Mouse (Mus musculus): ENCODE measurements around the gene Scarf1. TPM values are rescaled to one million over a fixed set of nuclear protein-coding genes. Genes with fewer than 3 reads are reported as not detected.

Gene Scarf1
- total and polyA plus RNA-seq, 3 experiments: 0.15 to 0.28 TPM; not detected in 1

GRCm38 (mm10) chr11:75538970-75539299 is 25.6 kb downstream of the Scarf1 start:
- TF ChIP-seq EP300 (IDR thresholded peaks at IDR 0.05; ENCODE audit: low read depth in 1 of 2, low read length in 2 of 2) (peak; percentile 29 to 53), GATA1 (IDR thresholded peaks at IDR 0.05; ENCODE audit: low read depth, low read length) (peak; percentile 72), MAX (IDR thresholded peaks at IDR 0.05; ENCODE audit: low read length) (peak; percentile 97), MEF2A (IDR thresholded peaks at IDR 0.05; ENCODE audit: extremely low read depth, insufficient replicate concordance, low read depth, low read length, poor library complexity, severe bottlenecking) (no peak), ZMIZ1 (IDR thresholded peaks at IDR 0.05; ENCODE audit: low read depth, low read length) (no peak; the same call in 1 of the 2 replicates), ETS1 (IDR thresholded peaks at IDR 0.05; ENCODE audit: low read depth, low read length) (peak; percentile 98), TAL1 (IDR thresholded peaks at IDR 0.05; ENCODE audit: low read length) (peak; percentile 58), POLR2A (IDR thresholded peaks at IDR 0.05; ENCODE audit: control insufficient read depth in 1 of 2, insufficient read depth in 1 of 2, low read depth in 1 of 2, low read length in 2 of 2, poor library complexity in 1 of 2) (peak in 1 of 2 experiments; percentile 30; a peak in 1 of 4 replicates), MYB (IDR thresholded peaks at IDR 0.05; ENCODE audit: low read depth, low read length) (no peak), MYC (IDR thresholded peaks at IDR 0.05; ENCODE audit: low read depth, low read length) (peak; percentile 97), E2F4 (IDR thresholded peaks at IDR 0.05; ENCODE audit: borderline replicate concordance, low read depth, low read length) (no peak), NRF1 (IDR thresholded peaks at IDR 0.05; ENCODE audit: insufficient read depth, low read depth, low read length, poor library complexity, severe bottlenecking) (0 out of 2 replicates have a peak, but pooled peaks have one; percentile 42), JUND (IDR thresholded peaks at IDR 0.05; ENCODE audit: low read depth, low read length) (no peak), MXI1 (IDR thresholded peaks at IDR 0.05; ENCODE audit: low read depth, low read length) (peak; percentile 99), USF1 (IDR thresholded peaks at IDR 0.05; ENCODE audit: low read depth, low read length) (peak; percentile 60; the same call in 1 of the 2 replicates), RAD21 (IDR thresholded peaks at IDR 0.05; ENCODE audit: low read depth, low read length) (no peak), ELF1 (IDR thresholded peaks at IDR 0.05; ENCODE audit: low read depth, low read length) (0 out of 2 replicates have a peak, but pooled peaks have one; percentile 60), ZC3H11A (IDR thresholded peaks at IDR 0.05; ENCODE audit: low read depth, low read length) (no peak), MAFK (IDR thresholded peaks at IDR 0.05; ENCODE audit: borderline replicate concordance, low read depth, low read length) (no peak; the same call in 1 of the 2 replicates), HCFC1 (IDR thresholded peaks at IDR 0.05; ENCODE audit: low read depth, low read length) (peak; percentile 55; the same call in 1 of the 2 replicates), KAT2A (conservative IDR thresholded peaks at IDR 0.05; ENCODE audit: low read depth, low read length) (no peak), ZNF384 (IDR thresholded peaks at IDR 0.05; ENCODE audit: low read depth, low read length) (no peak), SIN3A (IDR thresholded peaks at IDR 0.05; ENCODE audit: low read length) (peak; percentile 100), TCF12 (IDR thresholded peaks at IDR 0.05; ENCODE audit: low read depth, low read length) (no peak; the same call in 1 of the 2 replicates), CTCF (IDR thresholded peaks at IDR 0.05 in 2 of 3, conservative IDR thresholded peaks at IDR 0.05 in 1 of 3; ENCODE audit: control insufficient read depth in 1 of 3, insufficient read depth in 1 of 3, low read depth in 2 of 3, low read length in 3 of 3, poor library complexity in 1 of 3, severe bottlenecking in 1 of 3) (no peak), BHLHE40 (IDR thresholded peaks at IDR 0.05; ENCODE audit: borderline replicate concordance, low read depth, low read length) (peak; percentile 99), NELFE (IDR thresholded peaks at IDR 0.05; ENCODE audit: low read depth, low read length) (no peak), RCOR1 (IDR thresholded peaks at IDR 0.05; ENCODE audit: low read depth, low read length) (peak; percentile 65; the same call in 1 of the 2 replicates), USF2 (IDR thresholded peaks at IDR 0.05; ENCODE audit: borderline replicate concordance in 1 of 2, insufficient read depth in 1 of 2, low read depth in 1 of 2, low read length in 2 of 2) (no peak), ZKSCAN1 (IDR thresholded peaks at IDR 0.05; ENCODE audit: low read depth, low read length) (no peak), TBP (IDR thresholded peaks at IDR 0.05; ENCODE audit: low read depth, low read length) (0 out of 2 replicates have a peak, but pooled peaks have one; percentile 10), MAZ (IDR thresholded peaks at IDR 0.05; ENCODE audit: low read depth, low read length) (peak; percentile 36; the same call in 1 of the 2 replicates), UBTF (IDR thresholded peaks at IDR 0.05; ENCODE audit: borderline replicate concordance, insufficient read depth, low read depth, low read length) (no peak), CHD2 (IDR thresholded peaks at IDR 0.05; ENCODE audit: low read length) (no peak)
- Histone ChIP-seq H3K79me2 (ENCODE audit: control insufficient read depth, insufficient read depth, low read length, poor library complexity) (no peaks in the 10 kb centered on the region), H3K27me3 (ENCODE audit: control insufficient read depth in 1 of 2, insufficient read depth in 2 of 2, low read length in 2 of 2) (no peaks in the 10 kb centered on the region), H3K36me3 (ENCODE audit: control insufficient read depth in 1 of 2, insufficient read depth in 2 of 2, low read length in 2 of 2) (peaks cover 0 to 41% of the 10 kb centered on the region in 2 experiments; a peak in 2 of 4 replicates), H3K27ac (ENCODE audit: control insufficient read depth, low read depth, low read length) (peak overlapping the region; percentile 67), H3K4me3 (ENCODE audit: control insufficient read depth in 1 of 2, insufficient read depth in 1 of 2, low read depth in 2 of 2, low read length in 2 of 2) (peak overlapping the region; percentile 13 to 20; a peak in 3 of 4 replicates), H3K9ac (ENCODE audit: control insufficient read depth, low read depth, low read length, poor library complexity, severe bottlenecking) (peak overlapping the region; percentile 48), H3K9me3 (replicated peaks; ENCODE audit: insufficient read depth, low read length) (no peaks in the 10 kb centered on the region), H3K4me1 (ENCODE audit: control insufficient read depth in 1 of 2, insufficient read depth in 2 of 2, low read length in 2 of 2) (peaks cover 11 to 56% of the 10 kb centered on the region in 2 experiments)
- peak; percentile 98 for DNase-seq (ENCODE audit: low read depth, low spot score)

Data from MEL (cell line).